Mouse (Mus musculus): ENCODE measurements around the gene Aldh3b3.

Gene Aldh3b3

GRCm38 (mm10) chr19:3958470-3958869, at the start of gene Aldh3b3:
Gene Aldh3b3 (plus strand): TSS chr19:3958645.
- no peak for DNase-seq (ENCODE audit: low read depth, low spot score)

GRCm38 (mm10) chr19:3910206-3910605, 48.2 kb upstream of the Aldh3b3 start:
- DNase-seq (ENCODE audit: low read depth, low spot score): no peak

GRCm38 (mm10) chr19:3912337-3913204, 45.9 kb upstream of the Aldh3b3 start, which contains the start of gene Ndufs8:
Gene Ndufs8 (minus strand): TSS chr19:3912774.
- DNase-seq (ENCODE audit: low read depth, low spot score): peak; percentile 98

GRCm38 (mm10) chr19:3913692-3914091, 44.8 kb upstream of the Aldh3b3 start:
- no peak for DNase-seq (ENCODE audit: low read depth, low spot score)

DNA sequence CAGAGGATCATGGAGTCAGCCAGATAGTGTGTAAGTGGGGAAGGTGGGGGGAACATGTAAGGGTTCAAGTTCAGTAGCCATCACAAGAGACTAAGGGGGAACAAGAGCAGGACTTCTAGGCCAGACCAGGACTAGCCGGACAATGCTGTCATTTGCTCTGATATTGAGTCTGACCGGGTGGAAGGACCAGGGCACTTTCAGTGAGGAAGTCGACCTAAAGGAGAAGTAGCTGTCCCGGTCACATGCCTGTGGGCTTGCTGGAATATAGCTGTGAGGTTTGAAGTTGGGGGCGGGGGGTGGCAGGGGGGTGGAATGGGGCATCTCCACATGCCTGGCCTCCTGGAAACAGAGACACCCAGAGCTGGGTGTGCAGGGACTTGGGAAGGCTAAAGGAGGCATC, 43.9 kb upstream of the Aldh3b3 start:
- DNase-seq (ENCODE audit: low read depth, low spot score): no peak

DNA sequence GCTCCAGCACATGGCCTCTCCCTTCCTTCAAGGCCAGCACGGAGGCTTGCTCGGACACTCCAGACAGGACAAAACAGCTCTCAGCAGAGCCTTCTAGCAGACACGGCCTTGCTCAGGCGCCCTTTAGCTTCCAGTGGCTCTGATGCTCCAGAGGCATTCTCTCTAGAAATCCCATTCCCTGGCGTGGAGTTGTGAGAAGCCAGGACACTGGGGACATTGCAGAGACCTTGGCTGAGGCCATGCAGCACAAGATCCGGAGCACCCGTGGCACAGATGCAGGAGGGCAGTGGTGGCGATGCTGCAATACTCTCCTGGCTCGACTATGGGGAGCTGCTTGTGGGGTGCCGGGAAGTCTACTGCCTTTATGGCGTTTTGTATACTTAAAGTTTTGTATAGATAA, 41.7 kb upstream of the Aldh3b3 start:
- no peak for DNase-seq (ENCODE audit: low read depth, low spot score)

DNA sequence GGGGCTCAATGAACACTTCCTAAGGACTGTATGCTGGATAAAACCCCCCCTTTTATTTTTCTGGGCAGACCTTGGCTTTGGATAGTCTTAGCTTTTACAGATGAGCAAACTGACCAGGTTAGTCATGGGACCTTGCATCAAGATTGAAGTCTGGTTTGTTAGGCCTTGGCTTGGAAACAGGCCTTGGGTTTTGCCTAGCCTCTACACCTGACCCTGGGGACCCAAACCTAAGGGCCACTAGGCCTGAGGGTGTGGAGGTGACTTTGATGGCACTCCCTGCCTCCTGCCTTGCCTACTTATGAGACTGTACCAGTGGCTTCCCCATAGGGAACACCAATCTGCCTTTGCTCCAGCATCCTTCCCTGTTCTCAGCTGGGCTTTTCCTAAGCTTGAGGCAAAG, 38.5 kb upstream of the Aldh3b3 start:
- DNase-seq (ENCODE audit: low read depth, low spot score): no peak

DNA sequence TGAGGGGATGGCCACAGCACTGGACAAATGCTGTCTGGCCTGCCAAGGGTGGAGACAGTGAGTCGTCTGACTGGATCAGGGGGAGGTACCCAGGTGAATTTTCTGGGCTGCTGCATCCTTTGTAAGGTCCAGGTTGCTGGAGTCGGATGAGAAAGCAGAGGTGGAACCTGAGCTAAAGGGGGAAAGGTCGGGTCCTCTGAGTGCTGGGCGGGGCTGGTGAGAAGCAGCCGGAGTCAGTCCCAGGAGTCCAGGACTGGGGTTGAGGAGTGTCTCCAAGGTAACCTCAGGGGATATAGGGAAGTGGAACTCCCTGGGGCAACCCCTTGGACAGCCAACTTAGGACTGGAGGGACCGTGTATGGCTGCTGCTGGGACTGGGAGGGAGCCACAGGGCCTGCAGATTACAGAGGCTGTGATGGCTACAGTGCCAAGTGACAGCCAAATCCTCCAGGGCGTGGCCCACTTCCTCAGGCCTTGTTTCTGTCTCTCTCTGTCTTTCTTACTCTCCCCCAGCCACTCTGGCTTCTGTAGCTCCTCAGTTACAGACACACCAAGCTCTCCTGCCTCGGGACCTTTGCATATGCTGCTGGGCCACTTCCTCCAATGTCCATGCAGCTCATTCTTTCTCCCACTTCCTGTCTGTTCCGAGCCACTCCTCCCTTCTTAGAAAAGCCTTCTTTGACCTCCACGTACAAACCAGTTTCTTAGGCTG, 35.6 kb upstream of the Aldh3b3 start:
- DNase-seq (ENCODE audit: low read depth, low spot score): no peak

GRCm38 (mm10) chr19:3923586-3923985, 34.9 kb upstream of the Aldh3b3 start:
- peak; percentile 37 for DNase-seq (ENCODE audit: low read depth, low spot score)

DNA sequence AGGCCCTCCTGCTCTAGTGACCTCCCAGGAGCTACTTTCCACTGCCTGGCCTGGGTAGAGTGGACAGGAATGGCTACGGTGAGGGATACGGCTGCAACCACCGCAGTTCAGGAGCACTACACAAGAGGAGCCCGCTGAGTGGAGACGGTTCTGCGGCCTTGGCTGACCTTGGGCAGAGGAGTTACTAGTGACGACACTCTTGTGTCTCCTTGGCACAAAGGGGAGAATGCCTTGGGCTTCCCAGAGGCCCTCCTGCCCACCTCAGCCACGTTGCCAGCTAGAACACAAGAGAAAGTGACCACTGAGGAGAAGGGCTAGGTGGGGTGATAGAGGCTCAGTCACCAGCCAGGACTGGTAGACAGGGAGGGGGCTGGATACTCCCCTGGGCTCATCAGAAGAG, 34.3 kb upstream of the Aldh3b3 start:
- DNase-seq (ENCODE audit: low read depth, low spot score): no peak

- DNase-seq (ENCODE audit: low read depth, low spot score): no peak
Observed at GRCm38 (mm10) chr19:3924868-3925267, 33.6 kb upstream of the Aldh3b3 start.

GRCm38 (mm10) chr19:3925859-3926258, 32.6 kb upstream of the Aldh3b3 start:
- no peak for DNase-seq (ENCODE audit: low read depth, low spot score)

GRCm38 (mm10) chr19:3926279-3926678, 32.2 kb upstream of the Aldh3b3 start:
- no peak for DNase-seq (ENCODE audit: low read depth, low spot score)

- no peak for DNase-seq (ENCODE audit: low read depth, low spot score)
Observed at GRCm38 (mm10) chr19:3926685-3927084, 31.8 kb upstream of the Aldh3b3 start.

DNA sequence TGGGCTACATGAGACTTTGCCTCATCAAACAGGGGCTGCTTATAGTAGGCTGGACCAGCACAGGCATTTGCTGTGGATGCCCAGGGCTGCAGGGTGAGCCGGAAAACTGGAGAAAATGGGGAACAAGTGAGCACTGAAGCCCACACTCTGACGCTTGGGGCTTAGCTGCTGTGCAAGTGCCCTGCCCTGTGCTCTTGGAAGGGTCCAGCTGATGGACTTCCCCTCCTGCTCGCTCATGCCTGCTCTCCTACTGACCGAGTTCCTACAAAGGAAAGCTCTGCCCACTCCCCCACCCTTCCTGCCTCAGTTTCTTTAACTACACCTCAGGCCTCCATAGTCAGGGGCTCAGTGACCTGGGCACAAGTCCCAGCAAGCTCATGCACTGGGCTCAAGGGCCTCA, 30.5 kb upstream of the Aldh3b3 start:
- DNase-seq (ENCODE audit: low read depth, low spot score): no peak

DNA sequence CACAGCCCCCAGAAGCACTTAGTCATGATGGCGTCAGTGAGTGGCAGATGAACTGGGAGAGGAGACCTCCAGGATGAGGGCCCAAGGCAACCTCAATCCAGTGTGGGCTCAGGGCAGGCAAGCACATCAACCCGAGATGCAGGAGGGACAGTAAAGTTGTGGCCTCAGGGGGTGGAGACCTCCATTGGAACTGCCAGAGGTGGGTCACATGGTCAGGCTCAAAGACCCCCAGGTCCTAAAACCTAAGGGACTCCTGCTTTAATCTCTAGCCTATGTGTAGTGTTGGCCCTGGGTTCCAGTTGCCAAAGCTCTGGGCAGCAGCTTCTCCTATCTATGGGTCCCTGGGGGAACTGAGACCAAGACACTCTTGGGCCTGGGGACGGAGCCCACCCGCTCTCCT, 29.7 kb upstream of the Aldh3b3 start:
- no peak for DNase-seq (ENCODE audit: low read depth, low spot score)

GRCm38 (mm10) chr19:3929211-3929941, 29.1 kb upstream of the Aldh3b3 start, which contains the start of gene Aldh3b1:
Gene Aldh3b1 (minus strand): TSS chr19:3929808.
- no peak for DNase-seq (ENCODE audit: low read depth, low spot score)

DNA sequence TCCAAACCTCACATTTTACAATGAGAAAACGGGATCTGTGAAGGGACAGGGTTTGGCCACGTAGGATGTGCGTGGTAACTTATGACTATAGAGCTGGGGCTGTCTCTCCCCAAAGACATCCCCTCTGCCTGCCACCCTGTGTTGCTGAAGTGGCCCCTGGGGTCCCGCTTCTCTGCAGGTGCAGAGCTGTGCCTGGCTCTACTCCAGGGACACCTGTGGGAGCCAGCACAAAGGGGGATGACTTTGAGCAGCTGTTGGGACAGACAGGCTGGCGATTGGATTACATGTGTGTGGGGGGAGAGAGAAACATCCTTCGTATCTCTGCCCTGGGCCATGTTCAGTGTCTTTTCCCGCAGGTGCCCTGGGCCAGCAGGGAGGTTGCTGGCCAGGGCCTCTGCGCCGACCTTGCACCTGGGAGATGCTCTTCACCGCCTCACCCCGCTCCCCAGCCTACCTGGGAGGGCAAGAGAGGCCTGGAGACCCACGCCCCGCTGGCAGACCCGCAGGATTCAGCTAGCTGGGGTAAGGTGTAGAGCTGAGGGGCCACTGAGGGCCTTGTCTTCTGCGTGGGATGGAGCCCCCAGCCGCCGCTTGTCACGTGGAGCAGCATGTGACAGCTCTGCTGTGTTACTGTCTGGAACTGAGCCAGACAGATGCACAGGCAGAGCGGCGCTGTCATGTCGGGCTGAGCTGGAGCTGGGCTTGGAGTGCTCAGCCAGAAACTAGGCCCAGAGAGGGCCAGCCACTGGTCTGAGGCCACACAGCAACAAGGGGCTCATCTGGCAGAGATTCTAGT, 28.0 kb upstream of the Aldh3b3 start:
- no peak for DNase-seq (ENCODE audit: low read depth, low spot score)

DNA sequence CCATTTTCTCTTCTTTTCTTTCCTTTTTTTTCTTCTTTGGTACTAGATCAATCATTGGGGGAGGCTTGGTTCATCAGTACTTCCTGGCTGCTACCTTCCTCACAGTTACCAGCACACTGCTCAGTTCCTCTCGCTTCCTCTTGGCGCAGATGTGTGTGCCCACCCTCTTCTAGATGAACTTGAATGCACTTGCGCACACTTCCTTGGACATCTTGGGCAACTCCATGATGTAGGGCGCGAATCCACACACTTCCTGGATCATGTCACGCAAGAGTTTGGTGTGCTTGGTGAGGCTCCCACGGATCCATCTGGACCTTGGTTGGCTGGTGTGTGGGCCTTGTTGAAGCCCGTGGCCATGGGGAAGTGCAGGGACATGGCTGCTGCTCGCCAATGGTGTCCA, 26.7 kb upstream of the Aldh3b3 start:
- DNase-seq (ENCODE audit: low read depth, low spot score): no peak

GRCm38 (mm10) chr19:3935032-3935895, 23.2 kb upstream of the Aldh3b3 start, which contains the start of gene Unc93b1:
Gene Unc93b1 (plus strand): TSS chr19:3935186.
- DNase-seq (ENCODE audit: low read depth, low spot score): peak; percentile 71

All from mesoderm, embryonic 11.5 days (tissue).